Comparison of ENCODE assay signal across 7 mouse cellular contexts in genomic region chr5:122263933-122264905, GRCm38 (mm10). TPM values are rescaled to one million over a fixed set of nuclear protein-coding genes. Genes with fewer than 3 reads are reported as not detected.
DNase-seq lines count a peak whose midpoint lies in the region; ATAC-seq lines count a peak whose summit lies in the region.

TSS of gene Tctn1 (minus strand) at chr5:122264460.

- peak within 1 kb of the TSS; percentile 90 for H3K4me3 ChIP-seq in intestine, embryonic 14.5 days (ENCODE audit: low read depth, low read length)
- peak within 1 kb of the TSS; percentile 88 for H3K4me3 ChIP-seq in midbrain, embryonic 10.5 days

- H3K36me3 ChIP-seq in intestine, embryonic 14.5 days (ENCODE audit: control insufficient read depth, insufficient read depth, low read length), result peaks cover 11% of the 10 kb centered on the region
- H3K36me3 ChIP-seq in midbrain, embryonic 10.5 days, result peaks cover 21% of the 10 kb centered on the region

- H3K4me1 ChIP-seq in intestine, embryonic 14.5 days (replicated peaks; ENCODE audit: control insufficient read depth, insufficient read depth, low read length), result peaks cover 11% of the 10 kb centered on the region; the same call in 1 of the 2 replicates
- peaks cover 41% of the 10 kb centered on the region for H3K4me1 ChIP-seq in midbrain, embryonic 10.5 days

- H3K4me2 ChIP-seq in intestine, embryonic 14.5 days (ENCODE audit: low read length), result peak within 1 kb of the TSS; percentile 69

- ATAC-seq in intestine, embryonic 14.5 days (replicated peaks; ENCODE audit: low FRiP score, low TSS enrichment, low read depth), result peak; percentile 97

- H3K27ac ChIP-seq in intestine, embryonic 14.5 days (ENCODE audit: low read depth), result no peak within 1 kb of the TSS
- H3K27ac ChIP-seq in midbrain, embryonic 10.5 days (replicated peaks), result peak within 1 kb of the TSS; percentile 94

- no peaks in the 10 kb centered on the region for H3K27me3 ChIP-seq in intestine, embryonic 14.5 days (replicated peaks; ENCODE audit: control insufficient read depth, insufficient read depth, low read length)
- no peaks in the 10 kb centered on the region for H3K27me3 ChIP-seq in midbrain, embryonic 10.5 days (ENCODE audit: low read depth, poor library complexity, severe bottlenecking)

- no peaks in the 10 kb centered on the region for H3K9me3 ChIP-seq in intestine, embryonic 14.5 days (ENCODE audit: control insufficient read depth, low read length)
- no peaks in the 10 kb centered on the region for H3K9me3 ChIP-seq in midbrain, embryonic 10.5 days (replicated peaks)

- peak; percentile 77 to 80 for DNase-seq in adrenal gland, adult 18-20 months (ENCODE audit: low spot score in 2 of 2)
- DNase-seq in embryo, embryonic 11 days, result peak; percentile 99
- peak; percentile 92 for DNase-seq in gastrocnemius, postnatal 25 days
- DNase-seq in intestine, embryonic 14.5 days (ENCODE audit: low spot score), result peak; percentile 95
- peak; percentile 81 to 89 for DNase-seq in left cerebral cortex, postnatal 25 days (ENCODE audit: low spot score in 2 of 2)
- DNase-seq in midbrain, embryonic 10.5 days (ENCODE audit: low spot score), result peak; percentile 96
- peak; percentile 91 for DNase-seq in right cerebral cortex, postnatal 4 days

- peak within 1 kb of the TSS; percentile 74 for H3K9ac ChIP-seq in intestine, embryonic 14.5 days (ENCODE audit: low read length)

- WGBS in intestine, embryonic 14.5 days, result 1% methylated on average over 49 of the region's 49 CpGs
- 2% methylated on average over 49 of the region's 49 CpGs for WGBS in midbrain, embryonic 10.5 days

- intact Hi-C loops in left cerebral cortex, postnatal 25 days (cut with DNase I), result loop anchor here (5.0 kb wide), 2 partner anchors 128 to 132 kb away; partner anchors contain the start of gene Arpc3

RNA-seq across cellular contexts. Expression of gene Tctn1, which starts in this region (rescaled TPM):
- 10 to 100 TPM; 10.6 to 11.8 TPM for total RNA-seq in adrenal gland, adult 18-20 months (2021)
- 1 to 10 TPM; 1.9 to 2.2 TPM for total RNA-seq in gastrocnemius, postnatal 25 days (2021)
- polyA plus RNA-seq in intestine, embryonic 14.5 days (2014; fragmentation: Nextera tagmentation; extraction: Ambion mirVana), result 4.2 and 4.4 TPM in 2 replicates
- total RNA-seq in left cerebral cortex, postnatal 25 days (2021), result 10 to 100 TPM in 1 of 2 experiments, 1 to 10 TPM in 1; 9.7 to 12.9 TPM
- polyA plus RNA-seq in midbrain, embryonic 10.5 days (2016; fragmentation: Nextera tagmentation; extraction: Ambion mirVana), result 5.9 and 6.4 TPM in 2 replicates
